Mouse (Mus musculus) forebrain, embryonic 11.5 days (tissue): ENCODE data around the gene Phc1. TPM values are rescaled to one million over a fixed set of nuclear protein-coding genes. Genes with fewer than 3 reads are reported as not detected.

Experiments
- ATAC-seq: fragments of 200-750 bp; cut with Nextera tagmentation; replicated peaks from 2 replicates; pipeline ENCODE4 v1.8.0; 2017; ENCODE audit warnings: moderate TSS enrichment; ENCODE audit not compliant: low FRiP score
- DNase-seq: peaks from one replicate; pipeline ENCODE4 v3.0.0-alpha.2; 2017; ENCODE audit warnings: low spot score
- H3K27ac ChIP-seq: fragments of 300-500 bp; sonication (generic); 2 replicates; pipeline ENCODE4 v1.5.1; 2014; ENCODE audit warnings: low read depth, low read length
- H3K27me3 ChIP-seq: fragments of 300-500 bp; sonication (generic); 2 replicates; pipeline ENCODE4 v1.6.1; 2014; ENCODE audit warnings: mild to moderate bottlenecking, low read length, mixed read lengths; ENCODE audit not compliant: control insufficient read depth, insufficient read depth
- H3K36me3 ChIP-seq: fragments of 300-500 bp; sonication (generic); 2 replicates; pipeline ENCODE4 v1.6.1; 2014; ENCODE audit warnings: mild to moderate bottlenecking, low read length, moderate library complexity, mixed read lengths; ENCODE audit not compliant: control insufficient read depth, insufficient read depth
- H3K4me1 ChIP-seq: fragments of 300-500 bp; sonication (generic); replicated peaks from 2 replicates; pipeline ENCODE4 v1.6.1; 2014; ENCODE audit warnings: low read length, mixed read lengths; ENCODE audit not compliant: control insufficient read depth, insufficient read depth
- H3K4me2 ChIP-seq: fragments of 300-500 bp; sonication (generic); 2 replicates; pipeline ENCODE4 v1.6.1; 2014; ENCODE audit warnings: low read depth, mild to moderate bottlenecking, low read length, moderate library complexity, mixed read lengths; ENCODE audit not compliant: severe bottlenecking
- H3K4me3 ChIP-seq: fragments of 300-500 bp; sonication (generic); 2 replicates; pipeline ENCODE4 v1.5.1; 2014; ENCODE audit warnings: low read depth, low read length
- H3K9ac ChIP-seq: fragments of 300-500 bp; sonication (generic); 2 replicates; pipeline ENCODE4 v1.6.1; 2014; ENCODE audit warnings: low read length
- H3K9me3 ChIP-seq: fragments of 300-500 bp; sonication (generic); 2 replicates; pipeline ENCODE4 v1.6.1; 2016; ENCODE audit warnings: low read length, mixed read lengths; ENCODE audit not compliant: control insufficient read depth
- WGBS: fragments of 180-500 bp; shearing (Covaris S2); extraction: QIAGEN DNeasy Blood & Tissue Kit; methylation state at CpG from one replicate; pipeline ENCODE4 v1.1.7; 2014; 5-methylcytosine and 5-hydroxymethylcytosine counted together
- polyA plus RNA-seq: library from polyadenylated mRNA; unstranded; fragments of >200 nt; fragmentation: Nextera tagmentation; extraction: Ambion mirVana; gene quantifications from 2 replicates; pipeline ENCODE4 v1.2.1, GENCODE M21; 2014

Phc1 gene
- polyA plus RNA-seq, 1 experiment from 2014 or later = 41.1 TPM

DNA sequence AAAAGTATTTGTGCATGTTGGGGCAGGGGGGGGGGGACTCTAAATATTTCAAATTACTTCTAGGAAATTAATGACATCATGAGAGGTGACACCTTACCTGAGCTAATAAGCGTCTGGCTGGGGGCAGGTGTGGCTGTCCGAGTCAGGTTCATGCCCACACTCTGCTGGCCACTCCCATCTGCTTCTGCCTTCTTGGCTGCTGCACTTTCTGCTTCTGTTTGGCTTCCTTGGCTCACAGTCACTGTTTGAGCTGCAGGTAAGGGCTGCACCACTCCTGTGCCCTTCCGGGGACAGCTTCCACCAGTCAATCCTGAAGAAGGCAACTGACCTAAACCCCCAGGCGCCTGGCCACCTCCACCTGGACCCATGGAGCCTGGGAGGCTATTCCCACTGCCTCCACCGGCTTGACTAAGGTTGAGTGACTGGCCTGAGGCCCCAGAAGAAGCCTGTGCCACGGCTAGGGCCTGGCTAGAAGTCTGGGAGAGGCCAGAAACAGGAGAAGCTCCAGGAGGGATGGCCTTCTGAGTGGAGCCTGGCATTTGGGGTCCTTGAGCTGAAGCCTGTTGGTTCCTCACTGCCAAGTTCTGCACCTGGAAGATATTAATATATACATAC, 14.9 kb downstream of the Phc1 start:
- Histone ChIP-seq H3K27me3 (no peaks in the 10 kb centered on the region), H3K27ac (no peak overlapping the region), H3K4me3 (no peak overlapping the region), H3K9me3 (no peaks in the 10 kb centered on the region), H3K9ac (no peak overlapping the region), H3K4me2 (no peak overlapping the region), H3K4me1 (no peaks in the 10 kb centered on the region), H3K36me3 (peaks cover 8% of the 10 kb centered on the region)
- 93% methylated on average over 6 of the region's 6 CpGs for WGBS
- no peak for DNase-seq
- ATAC-seq = no peak

DNA sequence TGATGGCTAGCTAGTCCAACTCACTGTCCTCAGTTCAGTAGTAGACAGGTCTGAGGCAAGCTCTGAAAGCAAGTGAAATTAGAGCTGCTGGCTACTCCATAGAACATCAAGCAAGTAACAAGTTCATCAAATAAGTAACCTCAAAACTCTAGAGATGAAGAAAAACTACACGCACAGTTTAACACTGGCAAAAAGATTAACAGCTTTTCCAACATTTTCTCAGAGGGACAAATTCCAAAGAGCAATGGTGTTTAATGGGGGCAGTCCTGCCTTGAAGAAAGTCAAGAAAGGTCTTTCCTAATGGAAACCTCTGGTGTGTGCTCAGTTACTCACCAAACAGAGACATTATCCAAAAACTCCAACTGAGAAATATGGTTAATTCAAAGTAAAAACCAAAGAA, 21.6 kb downstream of the Phc1 start:
- 91% methylated on average over 1 of the region's 1 CpGs for WGBS
- Histone ChIP-seq H3K4me1 (no peaks in the 10 kb centered on the region), H3K36me3 (peaks cover 17% of the 10 kb centered on the region), H3K4me2 (no peak overlapping the region), H3K27ac (no peak overlapping the region), H3K4me3 (no peak overlapping the region), H3K27me3 (no peaks in the 10 kb centered on the region), H3K9ac (no peak overlapping the region), H3K9me3 (no peaks in the 10 kb centered on the region)
- no peak for ATAC-seq
- DNase-seq = no peak

DNA sequence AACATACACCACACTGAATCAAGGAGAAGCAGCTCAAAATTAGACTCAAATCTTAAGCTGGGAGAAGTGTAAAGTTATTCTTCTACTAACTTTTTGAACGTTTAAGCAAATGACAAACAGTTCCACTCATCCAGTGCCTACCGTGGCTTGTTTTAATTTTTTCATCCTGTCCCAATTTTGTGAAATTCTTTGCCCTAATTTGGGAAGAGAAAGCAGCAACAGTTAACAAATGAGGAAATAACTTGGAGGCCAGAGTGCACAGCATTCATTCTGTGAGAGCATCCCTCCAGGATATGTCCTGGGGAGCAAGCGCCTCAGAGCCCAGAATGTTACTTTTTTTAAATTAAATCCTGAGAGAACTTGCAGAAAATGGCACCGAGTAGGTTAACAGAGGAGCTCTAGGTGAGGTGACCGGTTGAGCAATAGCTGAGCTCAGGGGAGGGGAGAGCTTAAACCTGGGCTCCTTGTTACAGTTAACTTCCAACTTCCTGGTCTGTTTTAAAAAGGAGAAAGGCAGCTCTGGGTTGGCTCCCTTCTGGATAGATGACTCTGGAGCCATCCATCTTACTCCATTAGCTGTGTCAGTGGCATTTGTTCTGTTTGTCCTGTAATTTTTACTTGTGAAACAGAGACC, 30.1 kb downstream of the Phc1 start:
- 73% methylated on average over 5 of the region's 5 CpGs for WGBS
- DNase-seq (no peak), ATAC-seq (no peak)
- Histone ChIP-seq H3K36me3 (no peaks in the 10 kb centered on the region), H3K27ac (no peak overlapping the region), H3K4me1 (peaks cover 11% of the 10 kb centered on the region), H3K9ac (no peak overlapping the region), H3K9me3 (no peaks in the 10 kb centered on the region), H3K27me3 (no peaks in the 10 kb centered on the region), H3K4me3 (no peak overlapping the region), H3K4me2 (peak overlapping the region; percentile 74)

DNA sequence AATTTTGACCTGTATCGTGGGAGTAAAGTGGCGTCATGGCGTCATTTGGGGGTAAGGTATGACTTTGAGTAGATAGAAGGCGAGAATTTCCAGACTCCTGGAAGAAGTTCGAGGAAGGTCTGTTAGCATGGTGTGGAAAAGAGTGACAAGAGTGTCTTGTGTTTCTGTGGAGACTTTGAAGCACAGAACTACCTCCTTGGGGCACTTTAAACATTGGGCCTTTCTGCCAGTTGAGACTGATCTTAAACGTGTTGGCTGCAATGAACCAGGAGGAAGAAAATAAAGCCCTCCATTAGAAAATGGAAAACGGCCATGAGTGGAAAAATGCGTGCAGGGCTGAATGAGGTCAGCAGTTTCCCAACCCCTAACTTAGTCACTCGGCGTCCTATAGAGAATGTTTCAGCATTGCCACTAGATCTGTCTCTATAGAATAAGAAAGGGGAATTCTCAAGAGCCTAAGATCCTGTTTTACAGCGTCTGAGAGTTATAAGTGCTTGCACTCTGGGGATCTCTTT, 30.9 kb downstream of the Phc1 start:
- WGBS = 14% methylated on average over 11 of the region's 11 CpGs
- H3K27me3 ChIP-seq = no peaks in the 10 kb centered on the region
- no peak for ATAC-seq
- H3K9ac ChIP-seq = peak overlapping the region; percentile 87
- no peak overlapping the region for H3K27ac ChIP-seq
- H3K4me1 ChIP-seq = peaks cover 11% of the 10 kb centered on the region
- no peaks in the 10 kb centered on the region for H3K9me3 ChIP-seq
- no peaks in the 10 kb centered on the region for H3K36me3 ChIP-seq
- peak overlapping the region; percentile 74 for H3K4me2 ChIP-seq
- DNase-seq = no peak
- H3K4me3 ChIP-seq = peak overlapping the region; percentile 77

DNA sequence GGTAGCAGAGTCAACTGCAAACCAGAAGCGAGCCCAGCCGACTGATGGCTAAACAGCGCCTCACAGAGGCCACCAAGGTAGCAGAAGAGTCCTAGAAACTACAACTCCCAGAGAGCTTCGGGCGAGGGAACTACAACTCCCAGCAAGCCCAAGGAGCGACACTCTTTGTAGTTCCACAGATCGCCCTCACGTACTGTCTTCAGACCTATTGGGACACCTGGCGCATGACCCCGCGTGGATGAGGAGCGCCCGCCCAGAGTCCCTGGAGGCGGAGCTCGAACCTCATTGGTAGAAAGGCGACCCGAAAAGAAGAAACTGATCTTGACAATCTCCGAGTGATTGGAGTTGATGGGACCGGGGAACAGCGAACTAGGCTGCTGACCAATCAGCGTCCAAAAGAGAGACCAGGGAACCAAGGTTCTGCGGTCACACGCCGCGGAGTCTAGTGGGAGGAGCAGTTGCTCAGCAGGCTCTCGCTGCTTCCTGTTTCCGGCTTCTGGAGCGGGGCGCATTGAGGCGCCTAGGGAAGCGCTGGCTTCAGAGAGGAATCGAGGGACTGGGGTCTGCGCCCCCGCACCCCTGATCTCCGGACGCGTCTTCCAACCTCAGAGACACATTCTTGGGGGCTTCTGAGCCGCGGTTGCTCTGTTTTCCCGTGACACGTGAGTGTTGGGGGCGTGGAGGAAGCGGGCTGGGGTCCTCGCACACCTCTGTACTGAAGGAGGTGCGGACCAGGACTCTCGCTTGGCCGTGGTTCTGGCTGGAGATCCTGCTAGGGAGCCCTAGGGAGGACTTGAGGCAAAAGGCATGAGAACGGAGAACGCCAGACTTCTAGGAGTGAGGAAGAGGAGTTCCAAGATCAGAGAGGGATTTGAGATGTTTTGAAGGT, 31.6 kb downstream of the Phc1 start, which contains the start of gene M6pr:
TSS of gene M6pr (plus strand) at position 216 of the 889 bp plus-strand sequence.
- Histone ChIP-seq H3K27me3 (no peaks in the 10 kb centered on the region), H3K36me3 (no peaks in the 10 kb centered on the region), H3K4me3 (peak within 1 kb of the TSS; percentile 77), H3K27ac (peak within 1 kb of the TSS; percentile 32; the same call in 1 of the 2 replicates), H3K9ac (peak within 1 kb of the TSS; percentile 87), H3K4me1 (peaks cover 11% of the 10 kb centered on the region), H3K4me2 (peak within 1 kb of the TSS; percentile 74), H3K9me3 (no peaks in the 10 kb centered on the region)
- ATAC-seq (peak; percentile 98), DNase-seq (peak; percentile 95)
- under 1% methylated on average over 49 of the region's 49 CpGs for WGBS

DNA sequence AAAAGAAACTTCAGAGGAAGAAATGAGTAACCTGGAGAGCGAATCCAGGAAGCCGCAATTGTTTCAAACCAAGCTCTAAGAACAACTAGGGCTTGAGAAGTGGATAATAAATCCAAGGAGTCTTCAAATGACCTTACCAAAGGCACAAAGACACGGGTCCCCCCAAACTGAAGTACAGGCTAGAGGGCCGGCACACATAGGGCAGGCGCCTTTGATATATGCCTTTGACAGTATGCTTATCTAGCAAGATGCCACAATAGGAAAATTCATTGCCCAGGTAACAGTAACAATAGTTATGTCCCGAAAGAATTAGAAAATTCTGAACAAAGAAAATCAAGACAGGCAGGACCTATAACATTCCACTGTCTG, 32.2 kb downstream of the Phc1 start:
- Histone ChIP-seq H3K9ac (no peak overlapping the region), H3K4me2 (no peak overlapping the region), H3K4me1 (peaks cover 11% of the 10 kb centered on the region), H3K9me3 (no peaks in the 10 kb centered on the region), H3K27me3 (no peaks in the 10 kb centered on the region), H3K36me3 (no peaks in the 10 kb centered on the region), H3K27ac (no peak overlapping the region), H3K4me3 (peak overlapping the region; percentile 77; the same call in 1 of the 2 replicates)
- DNase-seq (no peak), ATAC-seq (peak; percentile 45)
- 71% methylated on average over 6 of the region's 6 CpGs for WGBS

DNA sequence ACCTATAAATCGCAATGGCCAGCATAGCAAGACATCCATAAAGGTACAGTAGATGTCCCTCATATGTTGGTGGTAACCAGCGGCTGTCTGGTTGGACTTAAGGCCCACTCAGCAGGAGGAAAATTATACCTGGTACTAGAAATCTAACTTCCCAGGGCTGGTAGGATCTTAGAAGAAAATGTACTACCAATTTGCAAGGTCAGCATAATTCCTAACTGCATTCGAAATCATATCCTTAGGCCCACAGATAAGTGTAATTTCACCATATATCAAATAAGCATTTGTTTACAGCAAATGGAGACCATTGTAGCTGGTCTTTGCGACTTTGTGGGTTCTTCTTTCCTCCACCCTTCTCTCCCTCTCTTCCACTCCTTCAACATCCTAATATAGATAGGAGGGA, 33.7 kb downstream of the Phc1 start:
- Histone ChIP-seq H3K9ac (no peak overlapping the region), H3K4me3 (no peak overlapping the region), H3K9me3 (no peaks in the 10 kb centered on the region), H3K27ac (no peak overlapping the region), H3K4me2 (no peak overlapping the region), H3K4me1 (peaks cover 11% of the 10 kb centered on the region), H3K36me3 (no peaks in the 10 kb centered on the region), H3K27me3 (no peaks in the 10 kb centered on the region)
- DNase-seq (no peak), ATAC-seq (no peak)
- 86% methylated on average over 4 of the region's 4 CpGs for WGBS

DNA sequence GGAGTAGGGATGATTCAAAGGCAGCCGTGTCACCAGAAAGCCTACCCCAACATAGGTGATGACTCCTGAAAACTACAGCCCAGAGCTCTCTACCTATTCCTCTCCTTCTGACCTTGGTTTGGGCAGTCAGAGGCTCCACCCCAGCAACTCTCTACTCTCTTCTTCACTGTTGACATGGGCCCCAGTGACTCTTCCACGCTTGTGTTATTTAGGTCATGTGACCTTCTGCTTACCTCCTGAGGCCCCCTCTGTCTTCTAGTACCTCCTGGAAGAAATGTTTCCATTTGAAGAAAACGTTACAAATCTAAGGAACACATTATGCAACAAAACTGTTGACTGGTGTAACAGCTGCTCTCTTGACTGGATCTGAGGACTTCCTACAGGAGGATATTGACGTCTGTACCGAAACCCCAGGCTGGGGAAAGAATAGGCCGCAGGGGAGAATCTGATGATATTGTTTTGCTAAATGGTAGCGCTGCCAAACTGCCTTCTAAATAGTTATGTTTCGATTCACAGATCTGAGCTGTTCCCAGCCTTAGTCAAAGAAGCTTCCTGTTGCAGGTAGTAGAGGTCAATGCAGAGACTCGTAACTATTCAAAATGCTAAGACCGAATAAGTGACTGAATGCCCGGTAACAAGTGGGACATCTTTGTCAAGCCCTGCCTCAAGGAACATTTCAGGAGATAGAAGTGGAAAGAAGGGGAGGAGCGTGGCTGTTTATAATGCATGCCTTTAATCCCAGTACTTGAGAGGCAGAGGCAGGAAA, 35.4 kb downstream of the Phc1 start:
- Histone ChIP-seq H3K27ac (no peak overlapping the region), H3K4me1 (peaks cover 5% of the 10 kb centered on the region; the same call in 1 of the 2 replicates), H3K9me3 (no peaks in the 10 kb centered on the region), H3K36me3 (no peaks in the 10 kb centered on the region), H3K4me2 (no peak overlapping the region), H3K9ac (no peak overlapping the region), H3K27me3 (no peaks in the 10 kb centered on the region), H3K4me3 (no peak overlapping the region)
- DNase-seq (no peak), ATAC-seq (no peak)
- WGBS = 84% methylated on average over 12 of the region's 12 CpGs
